Mouse (Mus musculus) brain, embryonic 14.5 days (tissue): ENCODE measurements around the gene Atp2c2.

Source experiments
- CTCF ChIP-seq: fragments of 200-500 bp; IDR thresholded peaks from 2 replicates; pipeline ENCODE4 v1.5.1; 2012; ENCODE audit warnings: inconsistent platforms, mild to moderate bottlenecking, moderate library complexity, borderline replicate concordance; ENCODE audit not compliant: insufficient read depth, insufficient read length; ENCODE audit errors: extremely low read depth
- POLR2A ChIP-seq: fragments of 200-500 bp; IDR thresholded peaks from 2 replicates; pipeline ENCODE4 v1.6.1; 2012; ENCODE audit warnings: mild to moderate bottlenecking, inconsistent platforms, borderline replicate concordance; ENCODE audit not compliant: poor library complexity, insufficient read depth, insufficient read length, severe bottlenecking; ENCODE audit errors: extremely low read depth

DNA sequence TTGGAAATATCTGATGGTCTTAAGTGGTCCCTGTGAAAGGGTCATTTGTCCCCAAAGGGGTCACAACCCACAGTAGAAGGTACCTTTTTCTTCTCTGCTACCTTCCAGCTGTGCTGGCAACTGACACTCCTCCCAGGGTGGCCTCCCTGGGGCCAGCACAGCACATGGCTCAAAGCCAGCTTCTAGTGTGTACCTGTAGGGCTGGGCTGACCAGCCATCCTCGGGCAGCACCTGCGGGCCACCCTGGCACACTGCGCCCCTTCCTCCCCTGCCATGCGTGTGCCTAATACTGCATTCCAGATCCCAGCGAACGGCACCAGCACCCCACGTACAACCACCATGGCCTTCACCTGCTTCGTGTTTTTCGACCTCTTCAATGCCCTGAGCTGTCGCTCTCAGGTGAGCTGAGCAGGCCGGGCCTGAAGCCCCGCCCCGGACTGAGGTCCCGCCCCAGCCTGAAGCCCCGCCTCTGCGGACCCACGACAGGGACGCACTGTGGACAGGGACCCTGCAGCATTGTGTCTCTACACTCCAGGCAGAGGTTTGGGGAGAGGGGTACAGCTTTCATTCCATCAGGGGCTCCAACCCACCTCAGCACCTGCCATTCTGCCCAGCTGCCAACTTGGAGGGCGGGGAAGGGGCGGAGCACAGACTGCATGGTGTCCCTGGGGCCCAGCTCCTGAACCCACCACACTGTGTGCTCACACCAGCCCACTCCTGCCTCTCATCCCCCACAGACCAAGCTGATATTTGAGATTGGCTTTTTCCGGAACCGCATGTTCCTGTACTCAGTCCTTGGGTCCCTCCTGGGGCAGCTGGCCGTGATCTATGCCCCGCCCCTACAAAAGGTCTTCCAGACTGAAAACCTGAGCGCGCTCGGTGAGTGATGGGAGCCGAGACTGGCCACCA, 55.7 kb downstream of the Atp2c2 start:
- TF ChIP-seq POLR2A: no peak
- TF ChIP-seq CTCF: no peak
